Mouse (Mus musculus) brain, embryonic 18.5 days (tissue): Measurements from ENCODE around the gene Gm20773.
"Not testable (repeated sequence)": the region's sequence is repeated elsewhere in the genome, so short reads cannot be mapped to it uniquely, and the experiment has no call there.

Experiments used
- DNase-seq: peaks from one replicate; pipeline ENCODE4 v3.0.0-alpha.2; 2012; ENCODE audit warnings: low read depth, low spot score

Gm20773 gene

GRCm38 (mm10) chrY:13493726-13494125, at the start of gene Gm20773:
TSS of gene Gm20773 (plus strand) at chrY:13494026.
- DNase-seq = not testable (repeated sequence)

DNA sequence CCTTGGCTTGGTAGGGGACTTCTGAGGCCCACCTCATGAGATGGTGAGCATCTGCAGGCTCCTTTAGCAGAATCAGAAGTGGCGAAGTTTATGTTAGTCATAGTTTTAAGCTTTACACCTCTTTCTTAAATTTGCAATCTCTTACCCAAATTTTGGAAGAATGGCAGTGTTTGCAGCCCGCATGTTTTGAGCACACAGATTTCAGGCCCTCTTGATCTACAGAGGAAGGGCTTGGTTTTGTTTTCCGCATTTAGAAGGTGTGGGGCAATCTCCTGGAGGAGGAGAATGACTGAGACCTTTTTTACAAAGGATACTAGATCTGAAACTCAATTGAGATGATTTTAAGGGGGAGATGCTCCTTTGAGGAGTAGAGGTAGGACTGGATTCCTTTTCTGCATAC, 28.3 kb upstream of the Gm20773 start, which contains the start of gene Gm21866:
Gene Gm21866 (minus strand): TSS at position 101 of the 400 bp plus-strand sequence.
- DNase-seq = not testable (repeated sequence)
